Mouse (Mus musculus) cerebellum, adult 8-10 months (tissue): ENCODE measurements around the gene Tbc1d22a.

Experiments
- DNase-seq: peaks from one replicate; pipeline ENCODE4 v3.0.0; 2022

The Tbc1d22a gene

DNA sequence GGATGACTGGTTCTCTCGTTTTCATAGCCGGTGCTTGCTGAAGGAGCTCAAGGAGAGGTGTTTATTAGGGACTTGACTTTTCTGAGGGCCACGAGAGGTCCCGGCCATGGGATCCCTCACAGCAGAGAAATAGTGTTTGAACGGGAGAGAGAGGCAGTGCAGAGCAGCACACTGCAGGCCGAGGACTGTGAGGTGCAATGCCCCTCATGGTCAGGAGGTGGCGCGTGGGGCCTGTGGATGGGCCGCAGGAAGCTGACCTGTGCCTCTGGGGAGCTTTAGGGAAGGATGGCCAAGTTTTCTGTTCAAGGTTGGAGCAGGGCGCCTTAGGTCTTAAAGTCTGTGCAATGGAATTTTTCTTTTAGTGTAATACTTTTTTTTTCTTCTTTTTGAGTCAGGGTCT lies 25.5 kb downstream of the Tbc1d22a start:
- DNase-seq = peak; percentile 77

GRCm38 (mm10) chr15:86243708-86244107 lies 29.4 kb downstream of the Tbc1d22a start:
- peak; percentile 79 for DNase-seq

GRCm38 (mm10) chr15:86244380-86244779 lies 30.1 kb downstream of the Tbc1d22a start:
- no peak for DNase-seq

DNA sequence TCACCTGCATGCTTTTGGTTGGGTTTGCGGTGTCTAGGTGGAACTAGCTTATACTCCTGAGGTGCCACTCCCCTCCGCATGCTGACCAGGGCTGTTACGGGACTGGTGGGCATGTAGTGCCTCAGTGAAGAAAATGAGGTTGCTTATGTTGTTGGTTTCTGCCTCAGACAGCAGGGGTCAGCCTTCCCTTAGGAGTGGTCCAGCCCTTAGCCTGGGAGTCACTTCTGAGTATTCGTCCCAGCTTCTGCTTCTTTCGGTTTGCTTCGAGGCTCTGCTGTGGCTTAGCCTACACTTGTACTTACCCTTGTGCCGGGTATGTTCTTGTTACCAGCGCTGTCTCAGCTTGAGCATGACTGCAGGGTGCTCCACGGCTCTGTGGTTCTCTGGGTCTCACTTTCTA lies 36.0 kb downstream of the Tbc1d22a start:
- no peak for DNase-seq

DNA sequence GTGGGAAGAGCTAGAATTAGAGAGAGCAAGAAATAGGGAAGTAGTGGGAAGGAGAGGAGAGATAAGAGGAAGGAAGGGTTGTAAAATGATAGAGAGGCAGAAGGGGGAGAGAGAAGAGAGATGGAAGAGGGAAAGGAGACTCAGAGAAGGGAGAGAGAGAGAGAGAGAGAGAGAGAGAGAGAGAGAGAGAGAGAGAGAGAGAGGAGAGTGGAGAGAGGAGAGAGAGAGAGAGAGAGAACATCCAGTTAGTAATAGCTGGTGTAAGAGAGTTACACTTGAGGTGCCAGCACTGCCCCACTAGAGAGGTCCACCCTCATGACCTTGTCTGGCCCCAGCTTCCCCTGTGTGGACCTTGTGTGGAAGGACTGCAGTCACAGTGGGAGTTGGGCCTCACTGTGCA lies 37.9 kb downstream of the Tbc1d22a start:
- no peak for DNase-seq

- no peak for DNase-seq
Measured at GRCm38 (mm10) chr15:86252684-86253083, 38.4 kb downstream of the Tbc1d22a start.

- no peak for DNase-seq
Measured at GRCm38 (mm10) chr15:86253411-86253810, 39.2 kb downstream of the Tbc1d22a start.

DNA sequence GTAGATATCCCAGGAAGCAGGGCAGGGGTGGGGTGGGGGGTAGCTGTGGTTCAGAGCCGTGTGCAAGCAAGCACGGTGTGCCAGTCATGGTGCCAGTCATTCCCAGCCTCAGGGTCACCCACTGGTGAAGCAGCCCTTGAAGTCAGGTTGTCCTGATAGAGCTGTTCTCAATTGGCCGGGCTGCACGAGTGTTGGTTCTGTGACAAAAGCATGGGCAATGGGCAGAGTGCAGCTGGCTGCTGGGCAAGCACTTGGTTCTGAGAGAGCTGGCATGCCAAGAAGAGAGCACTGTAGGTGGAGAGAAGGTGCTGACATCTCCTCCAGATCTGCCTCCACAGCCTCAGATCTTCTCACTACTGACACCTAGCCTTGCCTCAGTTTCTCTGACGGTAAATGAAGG lies 41.9 kb downstream of the Tbc1d22a start:
- no peak for DNase-seq

DNA sequence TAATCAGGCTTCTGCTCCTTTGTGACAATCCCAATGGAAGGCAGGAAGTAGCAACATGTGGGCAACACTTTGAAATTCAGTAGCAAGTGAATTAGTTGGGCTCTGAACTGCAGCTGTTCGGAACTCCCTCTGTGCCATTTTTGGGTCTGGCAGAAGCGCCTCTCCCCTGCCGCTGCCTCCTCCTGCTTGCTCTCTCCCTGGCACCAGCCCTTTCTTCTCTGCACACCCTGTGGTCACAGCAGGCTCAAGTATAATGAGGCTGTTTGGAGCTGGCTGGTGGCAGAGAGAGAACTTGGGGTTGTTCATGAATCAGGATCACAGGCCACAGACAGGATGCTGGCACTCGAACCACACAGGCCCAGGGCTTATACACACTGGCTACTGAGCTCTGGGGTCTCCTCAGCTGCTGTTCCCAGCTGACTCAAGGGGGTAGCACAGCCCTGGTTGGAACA lies 42.5 kb downstream of the Tbc1d22a start:
- no peak for DNase-seq

- DNase-seq = no peak
Measured at GRCm38 (mm10) chr15:86257916-86258685, 43.8 kb downstream of the Tbc1d22a start.

GRCm38 (mm10) chr15:86259233-86259632 lies 45.0 kb downstream of the Tbc1d22a start:
- DNase-seq = no peak

- DNase-seq = no peak
Measured at GRCm38 (mm10) chr15:86260111-86260510, 45.9 kb downstream of the Tbc1d22a start.

DNA sequence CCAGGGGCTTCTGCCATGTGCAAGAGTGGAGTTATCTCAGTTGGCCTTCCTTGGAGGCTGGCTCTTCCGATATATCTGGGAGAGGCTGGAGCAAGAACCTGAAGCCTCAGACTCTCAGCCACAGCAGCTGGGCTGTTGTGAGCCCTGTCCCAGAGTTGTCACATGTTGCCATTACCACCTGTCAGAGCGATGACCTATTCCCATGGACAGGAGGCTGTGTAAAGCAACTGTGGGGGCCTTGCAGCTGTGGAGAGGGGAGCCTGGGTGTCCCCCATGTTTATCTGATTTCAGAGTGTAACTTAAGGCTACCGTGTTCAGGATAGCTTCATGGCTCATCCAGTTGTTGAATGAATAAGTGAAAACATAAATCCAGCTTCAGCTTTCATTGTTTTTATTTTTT lies 50.1 kb downstream of the Tbc1d22a start:
- no peak for DNase-seq

DNA sequence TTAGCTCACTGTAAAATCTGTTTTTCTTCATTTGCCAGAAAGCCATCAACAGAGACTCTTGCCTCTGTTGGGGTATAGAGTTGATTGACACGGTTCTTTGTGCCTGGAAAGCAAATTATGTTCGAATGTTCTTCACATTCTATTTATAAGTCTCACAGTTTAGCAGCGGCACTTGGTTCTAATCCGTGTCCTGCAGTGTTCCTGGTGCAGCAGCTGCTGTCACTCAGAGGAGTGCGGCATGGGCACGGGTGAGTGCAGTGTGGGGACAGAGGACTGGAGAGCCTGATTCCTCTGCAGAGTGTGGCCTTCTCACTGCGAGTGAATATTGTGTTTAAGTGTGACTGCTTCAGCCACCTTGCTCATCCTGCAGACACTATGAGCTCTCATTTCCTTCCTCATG lies 50.5 kb downstream of the Tbc1d22a start:
- DNase-seq = no peak

DNA sequence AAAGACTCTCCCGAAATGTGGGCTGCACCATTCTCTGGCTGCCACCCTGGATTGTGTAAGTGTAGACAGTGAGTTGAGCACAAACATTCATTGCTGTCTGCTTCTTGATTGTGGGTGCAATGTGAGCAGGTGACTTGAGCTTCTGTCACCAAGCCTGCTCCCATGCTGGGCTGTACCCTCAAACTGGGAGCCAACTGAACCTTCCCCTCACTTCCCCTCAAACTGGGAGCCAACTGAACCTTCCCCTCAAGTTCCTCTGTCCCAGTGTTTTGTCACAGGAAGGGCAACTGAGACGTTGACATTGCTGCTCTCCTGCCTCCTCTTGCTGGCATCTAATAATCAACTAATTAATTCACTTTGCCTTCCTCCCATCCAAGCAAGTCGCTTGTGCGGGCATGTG lies 52.7 kb downstream of the Tbc1d22a start:
- DNase-seq = no peak

DNA sequence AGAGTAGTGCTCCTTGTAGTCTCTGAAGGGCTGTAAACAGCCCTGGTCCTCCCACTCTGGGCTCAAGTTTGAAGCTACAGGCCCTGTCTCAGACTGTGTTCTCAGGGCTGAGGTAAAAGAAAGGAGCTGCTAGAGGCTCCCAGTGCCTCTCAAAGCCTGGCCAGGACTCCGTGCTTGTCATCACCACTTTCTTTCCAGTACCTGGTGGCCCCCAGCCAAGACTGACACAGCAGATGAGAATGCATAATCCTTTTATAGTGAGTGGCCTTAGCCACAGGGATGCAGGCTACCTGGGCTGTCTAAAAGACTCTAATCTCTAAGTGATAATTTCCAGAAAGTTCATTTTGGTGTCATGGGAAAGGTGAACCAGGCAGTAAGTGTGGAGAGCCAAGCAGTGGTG lies 54.3 kb downstream of the Tbc1d22a start:
- peak; percentile 41 for DNase-seq

DNA sequence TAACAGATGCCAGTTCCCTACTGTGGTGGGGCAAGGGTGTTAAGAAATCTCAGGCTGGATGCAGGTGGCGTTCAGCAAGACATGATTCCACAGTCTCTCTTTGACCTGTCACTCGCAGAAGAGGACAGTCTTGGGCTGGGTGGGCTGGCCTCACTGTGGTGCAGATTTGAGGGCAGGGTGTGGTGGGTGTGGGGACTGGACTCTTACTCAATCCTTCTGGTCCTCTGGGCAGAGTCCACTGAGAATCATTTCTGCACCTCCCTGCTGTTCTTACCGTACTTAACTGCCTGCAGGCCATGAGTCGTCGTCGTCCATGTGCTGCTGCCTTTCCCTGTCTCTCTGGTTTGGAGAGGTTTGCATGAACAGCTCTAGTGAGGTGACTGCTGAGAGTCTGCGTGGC lies 61.5 kb downstream of the Tbc1d22a start:
- DNase-seq = no peak

DNA sequence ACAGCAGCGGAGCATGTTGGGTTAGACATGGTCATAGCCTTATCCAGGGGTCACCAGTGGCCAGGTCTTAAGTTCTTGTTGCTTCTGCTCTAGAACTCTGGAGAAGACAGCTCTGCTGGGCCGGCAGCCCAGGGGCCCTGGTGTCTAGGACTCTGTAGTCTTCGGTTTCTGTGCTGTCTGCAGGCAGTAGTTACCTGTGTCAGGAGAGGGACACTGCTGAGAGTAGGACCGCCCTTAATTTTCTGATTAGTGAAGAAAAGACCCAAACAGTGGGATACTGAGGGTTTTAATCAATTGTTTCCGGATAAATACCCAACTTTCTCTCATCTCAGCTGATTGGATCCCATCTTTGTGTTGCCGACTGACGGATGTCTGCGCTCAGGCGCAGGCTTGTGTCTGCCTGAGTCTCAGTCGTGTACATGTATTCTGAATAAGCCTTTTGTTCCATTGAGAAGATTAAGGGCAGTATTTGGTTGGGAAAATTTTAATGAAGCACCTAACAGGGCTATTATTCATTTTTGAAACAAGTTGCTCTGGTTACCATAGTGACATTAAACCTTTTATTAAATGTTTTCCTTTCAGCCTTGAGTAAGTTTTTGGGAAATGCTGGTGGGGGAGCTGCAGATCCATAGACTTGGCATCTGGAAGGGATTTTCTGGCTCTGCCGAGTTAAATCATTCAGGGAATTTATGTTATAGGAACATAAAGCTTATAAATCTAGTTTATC lies 62.4 kb downstream of the Tbc1d22a start:
- no peak for DNase-seq

GRCm38 (mm10) chr15:86277428-86277827 lies 63.2 kb downstream of the Tbc1d22a start:
- DNase-seq = no peak

GRCm38 (mm10) chr15:86279059-86279974 lies 65.1 kb downstream of the Tbc1d22a start:
- DNase-seq = no peak

DNA sequence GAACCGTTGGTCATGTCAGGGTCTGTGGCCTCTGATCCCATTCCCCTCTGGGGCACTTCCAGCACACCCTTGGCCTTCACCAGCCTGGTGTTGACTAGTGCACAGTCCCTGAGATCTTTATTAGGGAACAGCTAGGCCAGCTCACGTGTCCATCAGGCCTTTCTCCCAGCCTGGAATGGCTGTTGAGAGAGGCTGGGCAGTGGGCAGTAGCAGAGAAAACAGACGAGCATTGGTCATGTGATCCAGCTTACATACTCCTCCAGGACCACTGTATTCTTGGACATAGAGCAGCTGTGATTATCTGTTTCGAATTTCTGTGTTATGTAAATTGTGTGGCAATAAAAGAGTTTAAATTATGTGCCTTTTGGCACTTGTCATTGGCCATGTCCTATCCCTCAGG lies 65.9 kb downstream of the Tbc1d22a start:
- no peak for DNase-seq

GRCm38 (mm10) chr15:86283238-86283637 lies 69.0 kb downstream of the Tbc1d22a start:
- no peak for DNase-seq

- DNase-seq = no peak
Measured at GRCm38 (mm10) chr15:86285296-86285695, 71.0 kb downstream of the Tbc1d22a start.
